Mouse (Mus musculus) stomach, embryonic 14.5 days (tissue): Measurements from ENCODE around the gene Pde8b. TPM values are rescaled to one million over a fixed set of nuclear protein-coding genes. Genes with fewer than 3 reads are reported as not detected.

ENCODE experiments used
- ATAC-seq: fragments of 200-750 bp; cut with Nextera tagmentation; 2 replicates; pipeline ENCODE4 v1.8.0; 2017; ENCODE audit warnings: low read depth, moderate TSS enrichment; ENCODE audit not compliant: insufficient number of reproducible peaks, insufficient read depth, low FRiP score
- H3K27ac ChIP-seq: fragments of 300-500 bp; sonication (generic); 2 replicates; pipeline ENCODE4 v1.5.1; 2014; ENCODE audit warnings: mild to moderate bottlenecking, low read length, moderate library complexity, mixed read lengths
- H3K27me3 ChIP-seq: fragments of 300-500 bp; sonication (generic); 2 replicates; pipeline ENCODE4 v1.6.1; 2014; ENCODE audit warnings: low read length, control low read depth, mixed read lengths; ENCODE audit not compliant: control insufficient read depth, insufficient read depth
- H3K36me3 ChIP-seq: fragments of 300-500 bp; sonication (generic); 2 replicates; pipeline ENCODE4 v1.6.1; 2014; ENCODE audit warnings: mild to moderate bottlenecking, control low read depth, low read length, moderate library complexity, mixed read lengths; ENCODE audit not compliant: control insufficient read depth, insufficient read depth
- H3K4me1 ChIP-seq: fragments of 300-500 bp; sonication (generic); 2 replicates; pipeline ENCODE4 v1.6.1; 2014; ENCODE audit warnings: low read length, control low read depth, mixed read lengths; ENCODE audit not compliant: control insufficient read depth, insufficient read depth
- H3K4me2 ChIP-seq: fragments of 300-500 bp; sonication (generic); replicated peaks from 2 replicates; pipeline ENCODE4 v1.6.1; 2014; ENCODE audit warnings: low read depth, low read length, control low read depth
- H3K4me3 ChIP-seq: fragments of 300-500 bp; sonication (generic); 2 replicates; pipeline ENCODE4 v1.5.1; 2014; ENCODE audit warnings: low read depth, low read length, control low read depth
- H3K9ac ChIP-seq: fragments of 300-500 bp; sonication (generic); replicated peaks from 2 replicates; pipeline ENCODE4 v1.6.1; 2014; ENCODE audit warnings: low read depth, mild to moderate bottlenecking, control low read depth, low read length, moderate library complexity, mixed read lengths
- H3K9me3 ChIP-seq: fragments of 300-500 bp; sonication (generic); 2 replicates; pipeline ENCODE4 v1.6.1; 2016; ENCODE audit warnings: low read depth, low read length, control low read depth; ENCODE audit not compliant: control insufficient read depth
- WGBS: fragments of 180-500 bp; shearing (Covaris S2); extraction: QIAGEN DNeasy Blood & Tissue Kit; methylation state at CpG from one replicate; pipeline ENCODE4 v1.1.7; 2014; 5-methylcytosine and 5-hydroxymethylcytosine counted together
- polyA plus RNA-seq: library from polyadenylated mRNA; unstranded; fragments of >200 nt; fragmentation: Nextera tagmentation; extraction: Ambion mirVana; gene quantifications from 2 replicates; pipeline ENCODE4 v1.2.1, GENCODE M21; 2014

Gene Pde8b
- polyA plus RNA-seq, 1 experiment from 2014 or later = 5.5 TPM

- no peak for ATAC-seq
- Histone ChIP-seq H3K27ac (no peak overlapping the region), H3K27me3 (no peaks in the 10 kb centered on the region), H3K36me3 (no peaks in the 10 kb centered on the region), H3K9me3 (no peaks in the 10 kb centered on the region), H3K4me2 (no peak overlapping the region), H3K4me3 (no peak overlapping the region), H3K4me1 (no peaks in the 10 kb centered on the region; the same call in 1 of the 2 replicates), H3K9ac (no peak overlapping the region)
- 78% methylated on average over 3 of the region's 3 CpGs for WGBS
Observed at GRCm38 (mm10) chr13:95077688-95078087, 172.4 kb downstream of the Pde8b start.

- no peaks in the 10 kb centered on the region for H3K36me3 ChIP-seq
- no peak overlapping the region for H3K4me3 ChIP-seq
- H3K4me1 ChIP-seq = no peaks in the 10 kb centered on the region; the same call in 1 of the 2 replicates
- 68% methylated on average over 2 of the region's 2 CpGs for WGBS
- no peak overlapping the region for H3K4me2 ChIP-seq
- no peaks in the 10 kb centered on the region for H3K9me3 ChIP-seq
- H3K27ac ChIP-seq = no peak overlapping the region
- H3K27me3 ChIP-seq = no peaks in the 10 kb centered on the region
- ATAC-seq = no peak
- no peak overlapping the region for H3K9ac ChIP-seq
Observed at GRCm38 (mm10) chr13:95076142-95076541, 174.0 kb downstream of the Pde8b start.

GRCm38 (mm10) chr13:95073445-95074172 is 176.5 kb downstream of the Pde8b start:
- Histone ChIP-seq H3K27me3 (no peaks in the 10 kb centered on the region), H3K4me1 (no peaks in the 10 kb centered on the region; the same call in 1 of the 2 replicates), H3K9ac (no peak overlapping the region), H3K36me3 (no peaks in the 10 kb centered on the region), H3K4me2 (no peak overlapping the region), H3K9me3 (no peaks in the 10 kb centered on the region), H3K27ac (no peak overlapping the region), H3K4me3 (no peak overlapping the region)
- ATAC-seq = peak; percentile 37; the same call in 1 of the 2 replicates
- WGBS = 41% methylated on average over 8 of the region's 8 CpGs

- H3K9ac ChIP-seq = no peak overlapping the region
- H3K27ac ChIP-seq = no peak overlapping the region
- no peaks in the 10 kb centered on the region for H3K27me3 ChIP-seq
- H3K4me2 ChIP-seq = no peak overlapping the region
- ATAC-seq = no peak
- no peak overlapping the region for H3K4me3 ChIP-seq
- no peaks in the 10 kb centered on the region for H3K36me3 ChIP-seq
- no peaks in the 10 kb centered on the region; the same call in 1 of the 2 replicates for H3K4me1 ChIP-seq
- H3K9me3 ChIP-seq = no peaks in the 10 kb centered on the region
Observed at GRCm38 (mm10) chr13:95070268-95070667, 179.9 kb downstream of the Pde8b start.

- Histone ChIP-seq H3K4me1 (no peaks in the 10 kb centered on the region), H3K27ac (no peak overlapping the region), H3K9ac (no peak overlapping the region), H3K4me2 (no peak overlapping the region), H3K36me3 (no peaks in the 10 kb centered on the region), H3K4me3 (no peak overlapping the region), H3K27me3 (no peaks in the 10 kb centered on the region), H3K9me3 (no peaks in the 10 kb centered on the region)
- WGBS = 65% methylated on average over 6 of the region's 6 CpGs
- ATAC-seq = no peak
Observed at GRCm38 (mm10) chr13:95067854-95068253, 182.3 kb downstream of the Pde8b start.

DNA sequence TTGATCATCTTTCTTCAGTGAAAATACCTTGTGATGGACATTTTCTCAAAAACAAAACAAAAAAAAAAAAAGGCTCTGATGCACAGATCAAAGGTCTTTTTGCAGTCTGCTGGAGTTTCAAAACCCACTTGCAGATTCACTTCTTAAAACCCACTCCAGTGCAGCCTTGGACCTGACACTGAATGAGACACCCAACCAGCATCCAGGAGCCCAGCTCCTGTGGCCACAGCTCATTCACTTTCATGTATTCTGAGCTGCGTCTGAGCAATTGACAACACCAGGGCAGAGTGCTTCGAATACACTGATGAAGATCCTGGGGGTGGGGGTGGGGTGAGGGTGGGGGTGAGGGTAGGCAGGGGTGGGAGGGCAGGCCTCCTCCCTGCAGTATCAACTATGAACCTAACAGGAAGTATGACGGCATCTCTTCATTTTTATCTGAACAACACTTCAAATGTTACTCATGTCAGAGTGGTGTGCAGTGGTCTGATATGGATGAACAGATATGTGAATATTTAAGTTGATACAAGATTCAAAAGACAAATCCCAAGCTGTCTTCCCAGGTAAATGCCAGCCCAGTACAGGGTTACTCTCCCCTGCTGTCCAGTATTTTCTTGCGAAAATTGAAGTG is 186.6 kb downstream of the Pde8b start:
- Histone ChIP-seq H3K9me3 (no peaks in the 10 kb centered on the region), H3K27me3 (no peaks in the 10 kb centered on the region), H3K4me2 (no peak overlapping the region), H3K9ac (no peak overlapping the region), H3K36me3 (no peaks in the 10 kb centered on the region), H3K27ac (no peak overlapping the region), H3K4me1 (no peaks in the 10 kb centered on the region), H3K4me3 (no peak overlapping the region)
- no peak for ATAC-seq
- 64% methylated on average over 4 of the region's 4 CpGs for WGBS

DNA sequence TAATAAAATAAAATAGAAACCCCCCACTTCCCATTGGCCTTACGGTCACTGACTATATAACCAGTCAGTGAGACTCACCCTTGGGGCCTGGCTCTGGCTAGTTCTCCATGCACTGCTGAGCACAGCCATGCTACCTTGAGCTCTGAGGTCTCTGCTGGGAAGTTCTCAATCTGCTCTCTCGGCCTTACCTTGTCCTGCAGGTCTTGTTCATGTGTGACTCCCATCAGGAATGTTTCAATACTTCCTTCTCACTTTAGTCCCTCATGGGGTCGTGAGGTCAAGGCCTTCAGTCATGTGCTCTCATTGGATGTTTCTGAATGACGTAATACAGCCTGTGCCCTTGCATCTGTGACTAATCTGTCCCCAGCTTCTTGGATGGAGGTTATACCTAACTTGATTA is 191.3 kb downstream of the Pde8b start:
- H3K4me1 ChIP-seq = no peaks in the 10 kb centered on the region
- H3K4me2 ChIP-seq = no peak overlapping the region
- H3K9ac ChIP-seq = no peak overlapping the region
- ATAC-seq = no peak
- H3K9me3 ChIP-seq = no peaks in the 10 kb centered on the region
- H3K27ac ChIP-seq = no peak overlapping the region
- H3K27me3 ChIP-seq = no peaks in the 10 kb centered on the region
- no peaks in the 10 kb centered on the region for H3K36me3 ChIP-seq
- no peak overlapping the region for H3K4me3 ChIP-seq
- WGBS = 82% methylated on average over 4 of the region's 4 CpGs

DNA sequence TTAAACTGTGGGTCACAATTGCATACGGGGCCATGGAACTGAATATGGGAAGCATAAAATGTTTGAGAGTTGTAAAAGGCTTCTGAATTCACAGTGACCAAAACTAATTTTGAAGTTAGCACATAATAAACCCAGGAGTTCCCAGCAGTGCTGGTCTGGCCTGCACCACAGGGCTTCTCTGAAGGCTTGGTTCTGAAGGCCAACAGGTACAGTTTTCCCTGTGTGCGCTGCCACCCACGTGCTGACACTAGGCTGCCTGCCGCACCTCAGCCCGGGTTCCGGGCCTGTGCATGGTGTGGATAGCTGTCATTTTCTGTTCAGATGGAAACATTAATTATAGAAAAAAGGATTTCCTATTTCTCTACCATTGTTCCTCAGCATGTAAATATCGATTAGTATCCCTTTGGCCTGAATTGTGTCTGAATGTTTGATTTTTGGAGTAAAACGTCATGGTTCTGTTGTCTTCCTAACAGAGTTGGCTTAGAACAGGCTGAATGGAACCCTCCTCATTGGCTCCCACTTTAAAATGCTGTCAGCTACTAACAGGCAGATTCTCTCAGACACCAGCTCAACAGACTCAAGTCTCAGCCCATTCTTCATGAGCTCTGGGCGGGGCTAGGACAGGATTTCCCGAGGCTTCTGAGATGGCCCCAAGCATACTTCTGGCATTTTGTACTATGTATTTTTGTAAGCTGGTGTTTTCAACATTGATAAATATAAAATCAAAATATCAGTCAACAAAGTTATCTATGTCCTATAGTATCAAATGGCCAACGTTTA is 193.4 kb downstream of the Pde8b start:
- Histone ChIP-seq H3K4me1 (no peaks in the 10 kb centered on the region), H3K36me3 (no peaks in the 10 kb centered on the region), H3K9me3 (no peaks in the 10 kb centered on the region), H3K4me3 (no peak overlapping the region), H3K27me3 (no peaks in the 10 kb centered on the region), H3K4me2 (no peak overlapping the region), H3K9ac (no peak overlapping the region), H3K27ac (no peak overlapping the region)
- ATAC-seq = no peak
- 83% methylated on average over 11 of the region's 11 CpGs for WGBS
